Mouse (Mus musculus) testis, postnatal 10 days (tissue): Measurements from ENCODE around the gene Nek10.
"Not testable (repeated sequence)": the region's sequence is repeated elsewhere in the genome, so short reads cannot be mapped to it uniquely, and the experiment has no call there.

Experiments
- DNase-seq: peaks from one replicate; pipeline ENCODE4 v3.0.0; 2021; ENCODE audit warnings: low spot score

Gene Nek10

GRCm38 (mm10) chr14:14871121-14871520, 67.9 kb downstream of the Nek10 start:
- no peak for DNase-seq

- DNase-seq: no peak
Measured at GRCm38 (mm10) chr14:14871700-14872099, 68.5 kb downstream of the Nek10 start.

GRCm38 (mm10) chr14:14893932-14894652, 90.9 kb downstream of the Nek10 start:
- peak; percentile 59 for DNase-seq

- no peak for DNase-seq
Measured at GRCm38 (mm10) chr14:14894776-14895175, 91.6 kb downstream of the Nek10 start.

- DNase-seq: no peak
Measured at GRCm38 (mm10) chr14:14895363-14895762, 92.1 kb downstream of the Nek10 start.

- DNase-seq: no peak
Measured at GRCm38 (mm10) chr14:14896399-14897136, 93.4 kb downstream of the Nek10 start.

- peak; percentile 68 for DNase-seq
Measured at GRCm38 (mm10) chr14:14904750-14905529, 101.7 kb downstream of the Nek10 start.

- no peak for DNase-seq
Measured at GRCm38 (mm10) chr14:14905530-14905852, 102.3 kb downstream of the Nek10 start.

GRCm38 (mm10) chr14:14925615-14926014, 122.4 kb downstream of the Nek10 start:
- DNase-seq: no peak

GRCm38 (mm10) chr14:14927559-14927958, 124.3 kb downstream of the Nek10 start:
- no peak for DNase-seq

GRCm38 (mm10) chr14:14934977-14935376, 131.8 kb downstream of the Nek10 start:
- DNase-seq: no peak

GRCm38 (mm10) chr14:14945930-14946329, 142.7 kb downstream of the Nek10 start:
- DNase-seq: no peak

- no peak for DNase-seq
Measured at GRCm38 (mm10) chr14:14949023-14949422, 145.8 kb downstream of the Nek10 start.

GRCm38 (mm10) chr14:14951808-14952207, 148.6 kb downstream of the Nek10 start:
- DNase-seq: no peak

GRCm38 (mm10) chr14:14959780-14960440, 156.7 kb downstream of the Nek10 start:
- DNase-seq: no peak

- DNase-seq: no peak
Measured at GRCm38 (mm10) chr14:14960441-14960988, 157.3 kb downstream of the Nek10 start.

GRCm38 (mm10) chr14:14970633-14971032, 167.4 kb downstream of the Nek10 start:
- no peak for DNase-seq

GRCm38 (mm10) chr14:14971056-14971455, 167.8 kb downstream of the Nek10 start:
- no peak for DNase-seq

- DNase-seq: no peak
Measured at GRCm38 (mm10) chr14:14974156-14974555, 170.9 kb downstream of the Nek10 start.

- DNase-seq: not testable (repeated sequence)
Measured at GRCm38 (mm10) chr14:14984106-14984505, 180.9 kb downstream of the Nek10 start.

GRCm38 (mm10) chr14:14984710-14985647, 181.8 kb downstream of the Nek10 start:
- DNase-seq: peak; percentile 83
